Mouse (Mus musculus) lung, postnatal 36 days (tissue): ENCODE data around the gene Tsc22d4.

Source experiments
- DNase-seq: peaks from one replicate; pipeline ENCODE4 v3.0.0; 2022; ENCODE audit warnings: mixed read lengths

The Tsc22d4 gene

GRCm38 (mm10) chr5:137770709-137771108 is 25.2 kb downstream of the Tsc22d4 start:
- DNase-seq = peak; percentile 48

GRCm38 (mm10) chr5:137772755-137773154 is 27.2 kb downstream of the Tsc22d4 start:
- no peak for DNase-seq

GRCm38 (mm10) chr5:137775587-137776290 is 30.2 kb downstream of the Tsc22d4 start:
- DNase-seq = no peak

GRCm38 (mm10) chr5:137776408-137776918 is 30.9 kb downstream of the Tsc22d4 start:
- peak; percentile 48 for DNase-seq

GRCm38 (mm10) chr5:137777267-137777845 is 31.8 kb downstream of the Tsc22d4 start:
- DNase-seq = no peak

GRCm38 (mm10) chr5:137778635-137779034 is 33.1 kb downstream of the Tsc22d4 start, which contains the start of gene Ppp1r35:
TSS of gene Ppp1r35 (plus strand) at chr5:137778849.
- peak; percentile 98 for DNase-seq

GRCm38 (mm10) chr5:137779053-137779933 is 33.8 kb downstream of the Tsc22d4 start:
- peak; percentile 39 for DNase-seq

- DNase-seq = no peak
Measured at GRCm38 (mm10) chr5:137781661-137782060, 36.1 kb downstream of the Tsc22d4 start.

GRCm38 (mm10) chr5:137782776-137783522 is 37.4 kb downstream of the Tsc22d4 start:
- no peak for DNase-seq

GRCm38 (mm10) chr5:137783901-137784540 is 38.5 kb downstream of the Tsc22d4 start:
- no peak for DNase-seq

GRCm38 (mm10) chr5:137784546-137784945 is 39.0 kb downstream of the Tsc22d4 start:
- no peak for DNase-seq

GRCm38 (mm10) chr5:137785164-137786031 is 39.9 kb downstream of the Tsc22d4 start:
- peak; percentile 36 for DNase-seq

- DNase-seq = peak; percentile 100
Measured at GRCm38 (mm10) chr5:137786109-137786942, 40.8 kb downstream of the Tsc22d4 start.

- peak; percentile 94 for DNase-seq
Measured at GRCm38 (mm10) chr5:137787151-137787928, 41.8 kb downstream of the Tsc22d4 start, which contains the start of the genes Mepce and Zcwpw1. TSS of gene Mepce (minus strand) at chr5:137787655. TSS of gene Zcwpw1 (plus strand) at chr5:137787798.

GRCm38 (mm10) chr5:137788171-137788570 is 42.6 kb downstream of the Tsc22d4 start:
- no peak for DNase-seq

- DNase-seq = no peak
Measured at GRCm38 (mm10) chr5:137788946-137789531, 43.5 kb downstream of the Tsc22d4 start.

- no peak for DNase-seq
Measured at GRCm38 (mm10) chr5:137791553-137791952, 46.0 kb downstream of the Tsc22d4 start.

- DNase-seq = no peak
Measured at GRCm38 (mm10) chr5:137796606-137797005, 51.1 kb downstream of the Tsc22d4 start.

GRCm38 (mm10) chr5:137800917-137801316 is 55.4 kb downstream of the Tsc22d4 start:
- no peak for DNase-seq
